Mouse (Mus musculus): ENCODE data around the gene Tedc1. TPM values are rescaled to one million over a fixed set of nuclear protein-coding genes. Genes with fewer than 3 reads are reported as not detected.
"Not testable (repeated sequence)": the region's sequence is repeated elsewhere in the genome, so short reads cannot be mapped to it uniquely, and the experiment has no call there.

The Tedc1 gene
- polyA plus RNA-seq, 1 experiment from 2014 or later: 60.2 TPM

- Histone ChIP-seq H3K9me3 (replicated peaks) (no peaks in the 10 kb centered on the region), H3K4me3 (no peak overlapping the region), H3K36me3 (no peaks in the 10 kb centered on the region), H3K27me3 (ENCODE audit: low read depth, poor library complexity, severe bottlenecking) (no peaks in the 10 kb centered on the region), H3K27ac (no peak overlapping the region), H3K4me1 (no peaks in the 10 kb centered on the region)
- DNase-seq (ENCODE audit: low spot score): no peak
- 91% methylated on average over 18 of the region's 18 CpGs for WGBS
Observed at GRCm38 (mm10) chr12:113176960-113177725, 20.9 kb downstream of the Tedc1 start.

DNA sequence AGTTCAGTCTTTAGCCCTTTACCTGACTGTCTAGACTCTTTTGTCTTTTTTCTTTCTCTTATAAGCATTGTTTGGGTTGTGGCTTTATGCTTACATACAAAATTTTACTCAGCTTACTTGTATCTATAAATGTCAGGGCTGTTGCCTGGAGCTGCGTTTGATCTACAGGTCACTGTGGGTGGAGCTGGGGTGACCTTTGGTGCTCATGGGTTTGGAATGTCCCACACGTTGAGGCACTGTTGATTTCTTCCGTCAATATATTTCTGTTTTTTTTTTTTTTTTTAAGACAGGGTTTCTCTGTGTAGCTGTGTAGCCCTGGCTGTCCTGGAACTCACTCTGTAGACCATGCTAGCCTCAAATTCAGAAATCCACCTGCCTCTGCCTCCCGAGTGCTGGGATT lies 24.8 kb downstream of the Tedc1 start:
- no peaks in the 10 kb centered on the region for H3K36me3 ChIP-seq
- peaks cover 15% of the 10 kb centered on the region for H3K27me3 ChIP-seq (ENCODE audit: low read depth, poor library complexity, severe bottlenecking)
- 58% methylated on average over 4 of the region's 4 CpGs for WGBS
- no peaks in the 10 kb centered on the region for H3K9me3 ChIP-seq (replicated peaks)
- DNase-seq (ENCODE audit: low spot score): no peak
- H3K4me3 ChIP-seq: no peak overlapping the region
- H3K27ac ChIP-seq: no peak overlapping the region
- H3K4me1 ChIP-seq: peaks cover 11% of the 10 kb centered on the region

DNA sequence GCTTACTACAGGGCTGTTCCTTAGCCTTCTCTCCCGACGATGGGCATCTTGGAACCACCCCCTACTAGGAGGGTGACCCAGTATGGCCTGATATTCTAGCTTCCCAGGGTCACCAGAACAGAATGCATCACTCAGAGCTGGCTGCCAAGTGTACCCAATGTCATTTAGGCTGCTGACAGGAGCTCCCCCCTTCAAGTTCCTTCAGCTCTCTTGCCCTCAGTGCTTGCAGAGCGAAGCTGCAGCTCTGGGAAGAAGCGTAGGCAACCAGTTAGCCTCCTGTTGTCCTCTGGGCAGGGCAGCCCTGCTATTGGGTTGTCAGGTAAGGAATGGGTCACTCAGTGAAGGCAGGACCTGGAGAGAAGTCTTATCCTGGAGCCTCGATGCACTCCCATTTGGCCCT lies 28.7 kb downstream of the Tedc1 start:
- Histone ChIP-seq H3K4me1 (peaks cover 32% of the 10 kb centered on the region), H3K27ac (no peak overlapping the region), H3K4me3 (peak overlapping the region; percentile 76; the same call in 1 of the 2 replicates), H3K9me3 (replicated peaks) (no peaks in the 10 kb centered on the region), H3K27me3 (ENCODE audit: low read depth, poor library complexity, severe bottlenecking) (peaks cover 40% of the 10 kb centered on the region), H3K36me3 (peaks cover 20% of the 10 kb centered on the region)
- no peak for DNase-seq (ENCODE audit: low spot score)
- 59% methylated on average over 5 of the region's 5 CpGs for WGBS

- Histone ChIP-seq H3K9me3 (replicated peaks) (no peaks in the 10 kb centered on the region), H3K27me3 (ENCODE audit: low read depth, poor library complexity, severe bottlenecking) (peaks cover 40% of the 10 kb centered on the region), H3K4me3 (peak within 1 kb of the TSS; percentile 76), H3K36me3 (peaks cover 27% of the 10 kb centered on the region), H3K4me1 (peaks cover 32% of the 10 kb centered on the region), H3K27ac (peak within 1 kb of the TSS; percentile 80)
- peak; percentile 75 for DNase-seq (ENCODE audit: low spot score)
- 2% methylated on average over 63 of the region's 63 CpGs for WGBS
Observed at GRCm38 (mm10) chr12:113185442-113186291, 29.4 kb downstream of the Tedc1 start, which contains the start of gene Tmem121. Tmem121 (plus strand) TSS chr12:113185930.

- Histone ChIP-seq H3K27ac (peak overlapping the region; percentile 80), H3K4me1 (peaks cover 32% of the 10 kb centered on the region), H3K36me3 (peaks cover 29% of the 10 kb centered on the region), H3K27me3 (ENCODE audit: low read depth, poor library complexity, severe bottlenecking) (peaks cover 40% of the 10 kb centered on the region), H3K4me3 (peak overlapping the region; percentile 76), H3K9me3 (replicated peaks) (no peaks in the 10 kb centered on the region)
- DNase-seq (ENCODE audit: low spot score): no peak
- 41% methylated on average over 12 of the region's 12 CpGs for WGBS
Observed at GRCm38 (mm10) chr12:113186326-113187010, 30.2 kb downstream of the Tedc1 start.

GRCm38 (mm10) chr12:113187011-113187375 lies 30.8 kb downstream of the Tedc1 start:
- 45% methylated on average over 4 of the region's 4 CpGs for WGBS
- Histone ChIP-seq H3K27ac (no peak overlapping the region), H3K4me3 (peak overlapping the region; percentile 76), H3K9me3 (replicated peaks) (no peaks in the 10 kb centered on the region), H3K27me3 (ENCODE audit: low read depth, poor library complexity, severe bottlenecking) (peaks cover 40% of the 10 kb centered on the region), H3K36me3 (peaks cover 29% of the 10 kb centered on the region), H3K4me1 (peaks cover 32% of the 10 kb centered on the region)
- no peak for DNase-seq (ENCODE audit: low spot score)

DNA sequence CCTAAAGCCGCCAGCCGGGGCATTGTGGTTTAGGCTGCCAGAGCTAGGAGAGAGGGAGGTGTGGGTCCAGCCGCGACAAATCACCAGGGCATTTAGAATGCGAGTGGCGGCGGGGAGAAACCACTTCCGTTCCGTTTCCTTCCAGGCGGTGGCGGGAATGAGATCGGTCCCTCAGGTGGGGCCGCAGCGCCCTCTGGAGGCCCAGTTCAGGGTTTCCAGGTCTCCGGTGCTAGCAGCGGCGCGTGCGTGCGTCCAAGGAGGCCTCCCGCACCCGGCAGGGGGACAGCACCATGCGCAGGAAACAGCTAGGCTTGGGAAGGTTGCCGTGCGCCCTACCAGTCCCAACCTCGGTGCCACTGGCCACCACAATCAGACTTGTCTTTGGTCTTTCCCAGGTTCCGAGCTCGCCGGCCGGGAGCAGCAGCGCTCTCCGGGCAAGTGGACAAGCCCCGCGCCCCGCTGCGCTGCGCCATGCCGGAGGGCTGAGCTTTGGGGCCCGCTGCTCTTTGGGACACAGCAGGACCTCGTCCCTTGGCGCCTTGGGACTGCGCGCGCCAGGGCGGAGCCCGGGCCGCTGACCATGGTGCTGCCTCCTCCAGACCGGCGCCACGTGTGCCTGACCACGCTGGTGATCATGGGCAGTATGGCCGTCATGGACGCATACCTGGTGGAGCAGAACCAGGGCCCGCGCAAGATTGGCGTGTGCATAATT lies 31.5 kb downstream of the Tedc1 start:
- no peaks in the 10 kb centered on the region for H3K9me3 ChIP-seq (replicated peaks)
- H3K36me3 ChIP-seq: peaks cover 29% of the 10 kb centered on the region
- H3K27me3 ChIP-seq (ENCODE audit: low read depth, poor library complexity, severe bottlenecking): peaks cover 40% of the 10 kb centered on the region
- peak; percentile 91 for DNase-seq (ENCODE audit: low spot score)
- peak overlapping the region; percentile 76 for H3K4me3 ChIP-seq
- no peak overlapping the region for H3K27ac ChIP-seq
- 3% methylated on average over 56 of the region's 56 CpGs for WGBS
- peaks cover 32% of the 10 kb centered on the region for H3K4me1 ChIP-seq

DNA sequence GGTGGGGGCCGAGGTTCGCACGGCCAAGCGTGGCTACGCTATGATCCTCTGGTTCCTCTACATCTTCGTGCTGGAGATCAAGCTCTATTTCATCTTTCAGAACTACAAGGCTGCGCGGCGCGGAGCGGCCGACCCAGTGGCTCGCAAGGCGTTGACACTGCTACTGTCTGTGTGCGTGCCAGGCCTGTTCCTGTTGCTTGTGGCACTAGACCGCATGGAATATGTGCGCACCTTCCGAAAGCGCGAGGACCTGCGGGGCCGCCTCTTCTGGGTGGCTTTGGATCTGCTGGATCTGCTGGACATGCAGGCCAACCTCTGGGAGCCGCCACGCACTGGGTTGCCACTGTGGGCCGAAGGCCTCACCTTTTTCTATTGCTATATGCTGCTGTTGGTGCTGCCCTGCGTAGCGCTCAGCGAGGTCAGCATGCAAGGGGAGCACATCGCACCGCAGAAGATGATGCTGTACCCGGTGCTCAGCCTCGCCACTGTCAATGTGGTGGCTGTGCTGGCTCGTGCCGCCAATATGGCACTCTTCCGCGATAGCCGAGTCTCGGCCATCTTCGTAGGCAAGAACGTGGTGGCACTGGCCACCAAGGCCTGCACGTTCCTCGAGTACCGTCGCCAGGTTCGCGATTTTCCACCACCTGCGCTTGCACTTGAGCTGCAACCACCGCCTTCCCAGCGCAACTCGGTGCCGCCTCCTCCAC lies 32.3 kb downstream of the Tedc1 start:
- peak overlapping the region; percentile 76 for H3K4me3 ChIP-seq
- peaks cover 29% of the 10 kb centered on the region for H3K36me3 ChIP-seq
- no peaks in the 10 kb centered on the region for H3K9me3 ChIP-seq (replicated peaks)
- H3K27ac ChIP-seq: no peak overlapping the region
- peaks cover 40% of the 10 kb centered on the region for H3K27me3 ChIP-seq (ENCODE audit: low read depth, poor library complexity, severe bottlenecking)
- 85% methylated on average over 51 of the region's 51 CpGs for WGBS
- no peak for DNase-seq (ENCODE audit: low spot score)
- peaks cover 32% of the 10 kb centered on the region for H3K4me1 ChIP-seq

GRCm38 (mm10) chr12:113193423-113193822 lies 37.2 kb downstream of the Tedc1 start:
- no peak for DNase-seq (ENCODE audit: low spot score)
- Histone ChIP-seq H3K4me3 (no peak overlapping the region), H3K36me3 (peaks cover 24% of the 10 kb centered on the region), H3K27me3 (ENCODE audit: low read depth, poor library complexity, severe bottlenecking) (0 out of 2 replicates have a peak, but pooled peaks cover 2% of the 10 kb centered on the region), H3K27ac (no peak overlapping the region), H3K4me1 (no peaks in the 10 kb centered on the region), H3K9me3 (replicated peaks) (no peaks in the 10 kb centered on the region)
- 77% methylated on average over 2 of the region's 2 CpGs for WGBS

GRCm38 (mm10) chr12:113199132-113199531 lies 42.9 kb downstream of the Tedc1 start:
- H3K36me3 ChIP-seq; H3K27me3 ChIP-seq (ENCODE audit: low read depth, poor library complexity, severe bottlenecking); DNase-seq (ENCODE audit: low spot score); H3K4me1 ChIP-seq; H3K4me3 ChIP-seq; H3K9me3 ChIP-seq (replicated peaks); H3K27ac ChIP-seq: not testable (repeated sequence)
- WGBS: 98% methylated on average over 3 of the region's 6 CpGs

DNA sequence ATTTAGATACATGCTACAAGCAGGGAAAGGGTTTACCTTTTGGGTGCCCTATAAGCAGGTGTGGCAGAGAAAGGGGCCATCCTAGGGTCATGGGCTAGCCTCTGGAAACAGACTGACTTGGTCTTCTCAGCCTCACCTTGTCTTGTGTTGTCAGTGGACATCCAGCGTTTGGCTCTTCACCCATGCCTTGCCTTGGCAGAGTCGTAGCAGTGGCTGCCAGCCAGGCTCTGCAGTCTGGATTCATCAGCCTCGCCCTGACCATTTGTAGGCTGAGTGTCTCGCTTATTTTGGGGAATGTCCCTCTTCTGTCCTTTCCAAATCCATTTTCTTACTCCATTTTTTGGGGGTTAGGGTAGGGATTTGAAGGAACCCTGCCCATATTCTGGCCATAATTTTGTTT lies 45.1 kb downstream of the Tedc1 start:
- Histone ChIP-seq H3K9me3 (replicated peaks) (no peaks in the 10 kb centered on the region; the same call in 1 of the 2 replicates), H3K4me3 (no peak overlapping the region), H3K36me3 (no peaks in the 10 kb centered on the region), H3K27ac (no peak overlapping the region), H3K4me1 (no peaks in the 10 kb centered on the region), H3K27me3 (ENCODE audit: low read depth, poor library complexity, severe bottlenecking) (no peaks in the 10 kb centered on the region)
- DNase-seq (ENCODE audit: low spot score): no peak
- 92% methylated on average over 4 of the region's 4 CpGs for WGBS

- H3K4me3 ChIP-seq: no peak overlapping the region
- no peaks in the 10 kb centered on the region for H3K27me3 ChIP-seq (ENCODE audit: low read depth, poor library complexity, severe bottlenecking)
- no peak overlapping the region for H3K27ac ChIP-seq
- H3K4me1 ChIP-seq: no peaks in the 10 kb centered on the region
- H3K9me3 ChIP-seq (replicated peaks): no peaks in the 10 kb centered on the region; the same call in 1 of the 2 replicates
- no peak for DNase-seq (ENCODE audit: low spot score)
- no peaks in the 10 kb centered on the region for H3K36me3 ChIP-seq
Observed at GRCm38 (mm10) chr12:113202008-113202407, 45.8 kb downstream of the Tedc1 start.

Data from limb, embryonic 10.5 days (tissue).